Mouse (Mus musculus) forebrain, embryonic 13.5 days (tissue): ENCODE data around the gene Gga3. TPM values are rescaled to one million over a fixed set of nuclear protein-coding genes. Genes with fewer than 3 reads are reported as not detected.

Experiments used
- ATAC-seq: fragments of 200-750 bp; cut with Nextera tagmentation; 2 replicates; pipeline ENCODE4 v1.8.0; 2017
- H3K27ac ChIP-seq: fragments of 300-500 bp; sonication (generic); 2 replicates; pipeline ENCODE4 v1.5.1; 2015; ENCODE audit warnings: inconsistent platforms, mild to moderate bottlenecking, moderate library complexity
- H3K27me3 ChIP-seq: fragments of 300-500 bp; sonication (generic); 2 replicates; pipeline ENCODE4 v1.6.1; 2015; ENCODE audit warnings: mild to moderate bottlenecking, inconsistent platforms
- H3K36me3 ChIP-seq: fragments of 300-500 bp; sonication (generic); 2 replicates; pipeline ENCODE4 v1.6.1; 2015; ENCODE audit warnings: mild to moderate bottlenecking, inconsistent platforms; ENCODE audit not compliant: poor library complexity, severe bottlenecking
- H3K4me1 ChIP-seq: fragments of 300-500 bp; sonication (generic); 2 replicates; pipeline ENCODE4 v1.6.1; 2015; ENCODE audit warnings: inconsistent platforms
- H3K4me2 ChIP-seq: fragments of 300-500 bp; sonication (generic); 2 replicates; pipeline ENCODE4 v1.6.1; 2015; ENCODE audit warnings: inconsistent platforms, mild to moderate bottlenecking, moderate library complexity
- H3K4me3 ChIP-seq: fragments of 300-500 bp; sonication (generic); 2 replicates; pipeline ENCODE4 v1.5.1; 2015; ENCODE audit warnings: mild to moderate bottlenecking, inconsistent platforms
- H3K9ac ChIP-seq: fragments of 300-500 bp; sonication (generic); 2 replicates; pipeline ENCODE4 v1.6.1; 2015; ENCODE audit warnings: mild to moderate bottlenecking, inconsistent platforms
- H3K9me3 ChIP-seq: fragments of 300-500 bp; sonication (generic); replicated peaks from 2 replicates; pipeline ENCODE4 v1.6.1; 2016; ENCODE audit warnings: inconsistent platforms
- WGBS: fragments of 180-500 bp; shearing (Covaris S2); methylation state at CpG from one replicate; pipeline ENCODE4 v1.1.7; 2015; 5-methylcytosine and 5-hydroxymethylcytosine counted together
- polyA plus RNA-seq: library from polyadenylated mRNA; unstranded; fragments of >200 nt; fragmentation: Nextera tagmentation; extraction: Ambion mirVana; gene quantifications from 2 replicates; pipeline ENCODE4 v1.2.1, GENCODE M21; 2015

The Gga3 gene
- polyA plus RNA-seq, 1 experiment from 2014 or later, result 23.6 TPM

DNA sequence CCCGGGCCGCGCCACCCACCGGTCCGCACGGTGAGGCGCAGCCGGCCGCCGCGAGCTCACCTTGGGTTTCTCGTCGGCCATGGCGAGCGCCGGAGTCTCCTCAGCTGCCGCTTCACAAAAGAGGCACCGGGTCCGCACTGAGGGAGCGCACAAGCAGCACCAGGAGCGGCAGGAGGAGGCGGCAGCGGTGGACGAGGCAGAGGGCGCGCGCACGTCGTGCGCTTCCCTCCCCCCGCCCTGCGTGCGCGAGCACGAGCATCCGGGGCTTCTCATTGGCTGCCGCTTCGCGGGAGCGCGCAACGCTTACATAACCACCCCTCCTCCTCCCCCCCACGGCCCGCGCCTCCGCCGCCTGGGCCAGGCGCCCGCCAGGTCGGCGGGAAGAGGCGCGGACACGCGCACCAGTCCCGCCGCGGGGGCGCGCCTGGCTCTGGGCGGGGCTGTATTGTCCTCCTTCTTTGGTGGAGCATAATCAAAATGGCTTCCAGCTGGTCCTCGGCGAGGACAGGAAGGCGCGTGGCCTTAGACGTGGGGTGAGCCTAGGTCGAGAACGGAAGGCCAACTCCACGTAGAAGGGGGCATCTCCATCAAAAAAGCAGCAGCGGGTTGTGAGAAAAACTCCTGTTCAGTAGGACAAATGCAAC lies 67.7 kb downstream of the Gga3 start, which contains the start of gene Sumo2:
Gene Sumo2, minus strand, starts transcription at position 239 of the 644 bp plus-strand sequence.
- WGBS, result under 1% methylated on average over 56 of the region's 70 CpGs
- H3K4me3 ChIP-seq, result peak within 1 kb of the TSS; percentile 97
- no peaks in the 10 kb centered on the region for H3K27me3 ChIP-seq
- no peaks in the 10 kb centered on the region for H3K9me3 ChIP-seq
- H3K4me1 ChIP-seq, result peaks cover 29% of the 10 kb centered on the region
- peaks cover 32% of the 10 kb centered on the region for H3K36me3 ChIP-seq
- peak; percentile 91 for ATAC-seq
- peak within 1 kb of the TSS; percentile 100 for H3K27ac ChIP-seq
- peak within 1 kb of the TSS; percentile 89 for H3K4me2 ChIP-seq
- H3K9ac ChIP-seq, result peak within 1 kb of the TSS; percentile 98

DNA sequence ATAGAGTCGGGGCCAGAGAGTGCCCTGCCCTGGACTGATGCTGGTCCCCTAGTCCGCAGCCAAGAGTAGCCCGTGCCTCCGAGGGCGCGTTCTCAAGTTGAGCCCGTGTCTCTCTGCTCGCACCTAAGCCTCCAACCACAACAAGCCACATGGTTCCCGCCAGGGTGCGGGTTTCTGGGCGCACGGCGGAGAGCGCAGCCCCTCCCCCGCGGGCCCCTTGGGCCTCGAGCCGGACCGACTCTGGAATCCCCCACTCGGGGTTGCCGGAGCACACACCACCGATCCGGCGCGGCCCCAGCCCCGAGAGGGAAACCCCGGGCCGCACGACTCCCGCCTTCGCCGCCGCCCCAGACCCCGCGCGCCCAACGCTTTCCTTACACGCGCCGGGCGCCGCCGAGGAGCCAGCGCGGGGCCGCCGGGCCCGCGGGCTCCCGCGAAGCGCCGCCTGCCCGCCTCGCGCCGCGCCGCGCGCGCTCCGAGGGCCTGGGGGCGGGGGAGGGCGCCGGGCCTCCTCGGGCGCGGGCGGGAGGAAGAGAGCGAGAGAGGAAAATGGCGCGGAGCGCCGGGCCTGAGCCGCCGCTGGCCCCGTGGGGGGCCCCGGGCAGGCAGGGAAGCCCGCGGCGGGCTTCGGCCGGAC lies 68.3 kb downstream of the Gga3 start:
- under 1% methylated on average over 41 of the region's 84 CpGs for WGBS

DNA sequence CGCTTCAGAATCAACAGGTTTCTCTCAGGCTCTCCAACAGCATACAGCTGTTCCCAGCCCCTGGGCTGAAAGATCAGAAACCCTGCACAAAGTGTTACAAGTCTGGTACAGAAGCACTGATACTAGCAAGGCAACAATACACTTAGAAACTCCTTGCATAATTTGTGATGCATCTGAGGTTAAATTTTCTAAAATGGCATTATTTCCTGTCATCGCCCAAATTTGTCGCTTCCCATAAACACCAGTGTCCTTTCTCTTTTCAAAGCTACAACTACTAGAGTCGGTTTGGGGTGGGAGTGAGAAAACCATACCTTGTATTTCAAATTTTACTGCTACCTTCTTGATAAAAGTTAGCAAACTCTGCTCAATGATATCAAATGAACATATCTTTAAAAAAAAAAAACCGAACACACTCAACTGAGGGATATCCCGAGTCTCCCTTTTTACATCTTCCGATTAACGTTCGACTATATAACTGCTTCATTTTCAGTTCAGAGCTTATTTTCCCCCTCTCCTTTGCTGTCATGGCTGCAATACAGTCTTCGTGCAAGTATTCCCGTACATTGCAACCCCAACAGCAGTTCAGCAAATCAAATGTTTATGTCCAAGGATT lies 69.0 kb downstream of the Gga3 start:
- peak overlapping the region; percentile 97 for H3K4me3 ChIP-seq
- H3K27me3 ChIP-seq, result no peaks in the 10 kb centered on the region
- H3K36me3 ChIP-seq, result peaks cover 41% of the 10 kb centered on the region
- H3K9me3 ChIP-seq, result no peaks in the 10 kb centered on the region
- peak overlapping the region; percentile 89 for H3K4me2 ChIP-seq
- WGBS, result 6% methylated on average over 11 of the region's 11 CpGs
- peaks cover 29% of the 10 kb centered on the region for H3K4me1 ChIP-seq
- H3K9ac ChIP-seq, result peak overlapping the region; percentile 98
- no peak for ATAC-seq
- peak overlapping the region; percentile 100 for H3K27ac ChIP-seq

More for the DNA sequence above, 68.3 kb downstream of the Gga3 start:
- peak overlapping the region; percentile 100 for H3K27ac ChIP-seq
- H3K36me3 ChIP-seq, result peaks cover 35% of the 10 kb centered on the region
- H3K27me3 ChIP-seq, result no peaks in the 10 kb centered on the region
- H3K4me2 ChIP-seq, result peak overlapping the region; percentile 89
- peak overlapping the region; percentile 98 for H3K9ac ChIP-seq
- ATAC-seq, result peak; percentile 73
- peaks cover 29% of the 10 kb centered on the region for H3K4me1 ChIP-seq
- no peaks in the 10 kb centered on the region for H3K9me3 ChIP-seq
- peak overlapping the region; percentile 97 for H3K4me3 ChIP-seq

Other genes starting within 250 kb of the Gga3 start
- 32.9 and 36.4 TPM in 2 replicates for gene Hid1, start 236.3 kb downstream of the Gga3 start, polyA plus RNA-seq
- 20.7 and 20.9 TPM in 2 replicates for gene Cdr2l, start 222.1 kb downstream of the Gga3 start, polyA plus RNA-seq
- gene Mrpl58, start 200.3 kb downstream of the Gga3 start, polyA plus RNA-seq, result 246 and 248 TPM in 2 replicates
- gene Atp5h, start 184.1 kb downstream of the Gga3 start, polyA plus RNA-seq, result 916 and 1,000 TPM in 2 replicates
- gene Kctd2, start 183.9 kb downstream of the Gga3 start, polyA plus RNA-seq, result 7.0 and 9.9 TPM in 2 replicates
- gene Trim80, start 163.5 kb downstream of the Gga3 start, polyA plus RNA-seq, result not detected in 2 replicates
- not detected in 2 replicates for gene Slc16a5, start 141.6 kb downstream of the Gga3 start, polyA plus RNA-seq
- 11.3 and 13.0 TPM in 2 replicates for gene Armc7, start 128.4 kb downstream of the Gga3 start, polyA plus RNA-seq
- 87.0 and 91.1 TPM in 2 replicates for gene Nt5c, start 112.2 kb downstream of the Gga3 start, polyA plus RNA-seq
- 1,632 and 1,660 TPM in 2 replicates for gene Jpt1, start 89.7 kb downstream of the Gga3 start, polyA plus RNA-seq
- 1,485 and 1,571 TPM in 2 replicates for gene Sumo2, start 67.8 kb downstream of the Gga3 start, polyA plus RNA-seq
- gene Nup85, start 39.6 kb downstream of the Gga3 start, polyA plus RNA-seq, result 161 and 179 TPM in 2 replicates
- 81.6 and 87.1 TPM in 2 replicates for gene Mrps7, start 126 bp downstream of the Gga3 start, polyA plus RNA-seq
- gene Mif4gd, start 8.9 kb upstream of the Gga3 start, polyA plus RNA-seq, result 12.4 and 13.4 TPM in 2 replicates
- 37.6 and 37.8 TPM in 2 replicates for gene Slc25a19, start 24.2 kb upstream of the Gga3 start, polyA plus RNA-seq
- gene Grb2, start 104.5 kb upstream of the Gga3 start, polyA plus RNA-seq, result 137 and 139 TPM in 2 replicates
- 28.0 and 29.5 TPM in 2 replicates for gene Tmem94, start 161.4 kb upstream of the Gga3 start, polyA plus RNA-seq
- 10.7 and 13.3 TPM in 2 replicates for gene Caskin2, start 209.6 kb upstream of the Gga3 start, polyA plus RNA-seq
- gene Tsen54, start 210.7 kb upstream of the Gga3 start, polyA plus RNA-seq, result 23.2 and 23.9 TPM in 2 replicates
- gene Llgl2, start 220.0 kb upstream of the Gga3 start, polyA plus RNA-seq, result 0.68 and 1.2 TPM in 2 replicates